Mouse (Mus musculus): Measurements from ENCODE around the gene Vstm2l. TPM values are rescaled to one million over a fixed set of nuclear protein-coding genes. Genes with fewer than 3 reads are reported as not detected.

Vstm2l gene
- total RNA-seq, 2 experiments from 2014 or later = 110 to 112 TPM

DNA sequence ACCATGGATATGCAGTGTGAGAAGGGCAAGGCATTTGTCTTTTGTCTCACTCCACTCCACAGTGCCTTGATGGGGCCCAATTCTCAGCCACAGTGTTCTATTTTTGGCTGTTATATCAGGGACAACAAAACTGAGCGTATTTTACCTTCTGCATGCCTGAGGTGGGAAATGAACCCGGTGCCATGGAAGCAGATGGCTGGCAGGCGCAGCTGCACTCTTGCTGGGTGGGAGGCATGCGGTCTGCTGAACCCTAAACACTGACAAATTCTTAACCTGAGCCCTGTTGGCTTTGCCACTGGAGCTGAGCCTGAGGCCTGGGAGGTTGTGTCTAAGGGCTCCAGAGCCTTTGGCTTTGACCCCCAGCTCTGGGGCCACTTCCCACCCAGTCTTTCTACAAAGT lies 71.2 kb downstream of the Vstm2l start:
- peak overlapping the region; percentile 90 for H3K27ac ChIP-seq
- DNase-seq (ENCODE audit: low spot score in 2 of 2) = no peak
- TF ChIP-seq CTCF (conservative IDR thresholded peaks at IDR 0.05) = no peak
- no peak overlapping the region for H3K4me3 ChIP-seq

DNA sequence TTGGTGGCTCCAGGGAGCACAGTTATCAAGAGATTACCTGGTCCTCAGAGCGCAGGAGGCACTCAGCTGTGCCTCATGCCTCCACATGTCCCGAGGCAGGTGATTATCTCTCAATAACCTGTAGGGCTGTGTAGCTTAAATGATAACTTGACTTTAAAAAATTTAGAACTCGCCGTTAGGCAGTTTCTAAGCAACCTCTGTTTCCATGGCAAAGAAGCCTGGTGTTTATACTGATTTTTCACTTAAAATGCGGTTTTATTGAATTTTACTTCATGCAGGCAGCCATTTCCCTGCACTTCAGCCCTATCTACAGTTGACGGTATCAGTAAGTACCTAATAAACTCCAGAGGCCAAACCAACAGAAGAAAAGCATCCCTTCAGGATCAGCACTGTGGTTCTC lies 71.8 kb downstream of the Vstm2l start:
- peak in 1 of 2 experiments; percentile 37 for DNase-seq (ENCODE audit: low spot score in 2 of 2)
- peak overlapping the region; percentile 90 for H3K27ac ChIP-seq
- TF ChIP-seq CTCF (conservative IDR thresholded peaks at IDR 0.05) = no peak
- no peak overlapping the region for H3K4me3 ChIP-seq

DNA sequence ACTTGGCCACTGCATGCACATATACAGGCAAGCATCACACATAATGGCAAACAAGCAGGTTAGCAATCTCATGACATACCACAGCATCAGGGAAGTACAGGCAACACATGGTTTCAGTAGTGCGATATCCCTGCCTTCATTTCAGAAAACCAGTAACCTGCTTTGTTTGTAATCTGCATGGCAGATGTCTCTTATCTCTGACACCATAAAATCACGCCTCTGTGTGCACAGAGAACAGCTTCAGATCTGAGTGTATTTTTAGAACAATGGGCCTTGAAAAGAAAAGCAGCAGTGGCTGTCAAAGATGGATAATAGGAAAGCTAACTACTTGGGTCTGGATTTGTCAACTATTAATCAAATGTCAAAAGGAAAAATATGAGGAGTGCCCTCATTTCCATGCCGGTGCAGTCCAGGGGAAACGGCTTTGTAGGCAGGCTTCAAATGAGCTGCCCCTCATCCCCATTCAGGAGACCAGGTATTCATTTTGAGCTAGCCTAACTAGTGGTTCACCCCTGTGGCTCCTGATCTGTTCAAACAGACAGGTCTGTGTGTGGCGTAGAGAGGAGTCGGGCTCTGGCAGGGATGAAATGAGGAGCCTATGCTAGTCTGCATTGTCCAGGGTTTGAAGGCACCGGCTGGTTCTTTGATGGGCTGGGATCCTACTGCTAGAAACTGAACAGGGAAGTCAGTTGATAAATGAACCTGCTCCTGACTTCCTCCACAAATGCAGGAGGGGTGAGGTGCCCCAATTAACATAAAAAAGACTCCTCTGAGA lies 74.2 kb downstream of the Vstm2l start:
- DNase-seq (ENCODE audit: low spot score in 2 of 2) = no peak
- TF ChIP-seq CTCF (conservative IDR thresholded peaks at IDR 0.05) = no peak
- Histone ChIP-seq H3K27ac (peak overlapping the region; percentile 90), H3K4me3 (no peak overlapping the region)

DNA sequence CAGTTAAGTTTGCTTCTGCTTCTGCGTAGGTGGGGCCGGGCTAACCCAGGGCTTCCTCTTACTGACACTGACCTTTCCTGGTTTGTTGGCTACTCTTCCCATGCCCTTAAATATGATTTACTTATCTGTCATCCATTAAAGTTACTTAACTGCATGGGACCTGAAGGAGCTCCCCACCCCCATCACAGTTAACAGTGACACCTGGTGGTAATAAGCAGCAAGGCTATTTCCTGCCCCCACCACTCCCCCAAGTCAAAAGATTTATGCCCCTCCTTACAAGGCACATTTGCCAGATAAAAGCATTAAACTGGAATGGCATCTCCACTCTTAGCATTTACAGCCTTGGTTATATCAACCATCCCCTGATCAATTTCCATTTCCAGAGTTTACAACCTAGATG lies 75.5 kb downstream of the Vstm2l start:
- Histone ChIP-seq H3K4me3 (no peak overlapping the region), H3K27ac (peak overlapping the region; percentile 90; the same call in 1 of the 2 replicates)
- TF ChIP-seq CTCF (conservative IDR thresholded peaks at IDR 0.05) = peak; percentile 78
- no peak for DNase-seq (ENCODE audit: low spot score in 2 of 2)

DNA sequence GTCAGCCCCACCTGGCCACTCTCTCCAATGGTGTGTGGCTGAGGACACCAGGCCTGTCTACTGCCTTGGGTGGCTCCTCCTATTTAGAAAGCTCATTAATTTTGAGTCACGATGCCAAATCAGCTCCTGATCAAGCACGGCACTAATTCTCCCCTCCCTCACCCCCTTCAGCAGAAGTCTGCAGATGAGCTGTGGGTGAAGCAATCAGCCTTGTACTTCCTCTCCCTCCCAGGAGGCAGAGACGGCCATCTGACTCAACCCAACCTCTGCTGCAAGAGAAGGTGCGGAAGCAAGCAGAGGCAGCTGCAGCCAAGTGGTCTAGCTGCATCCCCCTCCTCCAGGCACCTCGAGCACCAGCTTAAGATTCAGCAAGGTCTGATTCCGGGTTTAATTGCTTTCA lies 76.6 kb downstream of the Vstm2l start:
- H3K27ac ChIP-seq = no peak overlapping the region
- DNase-seq (ENCODE audit: low spot score in 2 of 2) = no peak
- no peak overlapping the region for H3K4me3 ChIP-seq
- TF ChIP-seq CTCF (conservative IDR thresholded peaks at IDR 0.05) = no peak

DNA sequence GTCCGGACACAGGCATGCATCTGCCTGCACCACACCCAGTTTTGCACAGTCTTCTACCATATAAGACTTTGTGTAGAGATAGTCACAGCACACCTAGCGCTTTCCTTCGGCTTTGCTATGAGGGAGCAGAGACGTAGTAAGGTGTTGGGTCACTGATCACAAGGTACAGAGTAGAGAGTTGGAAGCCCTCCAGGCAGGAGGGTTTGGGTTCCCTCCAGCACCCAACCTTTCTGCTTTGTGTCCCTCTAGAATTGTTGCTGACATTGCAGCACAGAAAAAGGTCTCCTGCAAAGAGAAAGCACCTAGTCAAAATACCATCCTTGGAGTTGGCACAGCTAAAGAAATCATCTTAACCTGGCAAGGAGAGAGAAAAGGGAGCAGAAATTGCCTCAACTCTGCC lies 78.0 kb downstream of the Vstm2l start:
- no peak overlapping the region for H3K27ac ChIP-seq
- TF ChIP-seq CTCF (conservative IDR thresholded peaks at IDR 0.05) = no peak
- DNase-seq (ENCODE audit: low spot score in 2 of 2) = no peak
- no peak overlapping the region for H3K4me3 ChIP-seq

Other genes with a start within 250 kb of the Vstm2l start
- gene Ctnnbl1, start 177.3 kb upstream of the Vstm2l start, total RNA-seq (2021) = 10 to 100 TPM; 29.2 to 32.8 TPM
- 10 to 100 TPM; 21.1 to 23.6 TPM for gene Tti1, start 113.8 kb downstream of the Vstm2l start, total RNA-seq (2021)
- gene Rprd1b, start 113.8 kb downstream of the Vstm2l start, total RNA-seq (2021) = 10 to 100 TPM; 48.9 to 57.2 TPM
- gene Tgm2, start 231.8 kb downstream of the Vstm2l start, total RNA-seq (2021) = 10 to 100 TPM in 1 of 2 experiments, 1 to 10 TPM in 1; 9.8 to 14.0 TPM